Mouse (Mus musculus): Measurements from ENCODE around the gene Ccdc91.

- TF ChIP-seq CTCF (IDR thresholded peaks at IDR 0.05; ENCODE audit: control insufficient read depth, insufficient read depth, insufficient replicate concordance, low read depth, low read length): no peak
- no peak for TF ChIP-seq POLR2A (IDR thresholded peaks at IDR 0.05; ENCODE audit: control insufficient read depth, low read depth, low read length)
Measured at GRCm38 (mm10) chr6:147643875-147644274, 168.2 kb downstream of the Ccdc91 start.
